8 mouse cellular contexts compared by ENCODE assay signal in the genomic region with DNA sequence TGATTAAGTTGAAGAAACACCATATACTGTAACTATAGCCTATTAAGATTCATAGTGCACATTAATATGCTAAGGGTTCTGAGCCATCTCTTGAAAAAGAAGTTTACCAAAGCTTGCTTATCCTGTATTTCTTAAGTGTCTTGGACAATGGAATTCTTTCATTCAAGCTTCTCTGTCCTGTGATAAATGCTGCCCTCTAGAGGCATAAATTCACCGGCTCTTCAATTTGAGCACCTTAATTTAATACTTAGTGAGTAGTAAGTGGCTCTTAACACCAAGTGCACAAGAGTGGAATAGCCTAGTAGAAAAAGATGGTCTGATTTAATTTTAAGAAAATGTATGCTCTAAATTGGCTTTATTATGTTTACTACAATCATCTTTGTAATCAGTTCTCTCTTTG. TPM values are rescaled to one million over a fixed set of nuclear protein-coding genes. Genes with fewer than 3 reads are reported as not detected.
DNase-seq lines count a peak whose midpoint lies in the region; ATAC-seq and TF ChIP-seq lines count a peak whose summit lies in the region.

No protein-coding gene starts in this region.

- no peak for TF ChIP-seq POLR2A in lung, adult 2 months (IDR thresholded peaks at IDR 0.05; ENCODE audit: borderline replicate concordance, extremely low read depth, low read depth, low read length)

- H3K4me3 ChIP-seq in forebrain, embryonic 14.5 days (ENCODE audit: low read depth, low read length) = no peak overlapping the region
- no peak overlapping the region for H3K4me3 ChIP-seq in forebrain, embryonic 10.5 days
- no peak overlapping the region for H3K4me3 ChIP-seq in lung, adult 2 months (replicated peaks; ENCODE audit: extremely low read depth, low read depth, low read length)

- peak; percentile 88 for DNase-seq in forebrain, embryonic 14.5 days (ENCODE audit: low spot score)
- no peak for DNase-seq in forebrain, embryonic 10.5 days (ENCODE audit: extremely low spot score, low spot score)
- peak; percentile 63 for DNase-seq in urinary bladder, postnatal 14 days (ENCODE audit: low spot score)
- no peak for DNase-seq in urinary bladder, adult 18-20 months (ENCODE audit: low spot score in 2 of 2)
- DNase-seq in cerebellum, postnatal 14 days = peak; percentile 74 to 78
- no peak for DNase-seq in lung, adult 2 months
- peak; percentile 61 for DNase-seq in thymus, postnatal 0 days (ENCODE audit: low spot score)

- H3K27ac ChIP-seq in forebrain, embryonic 14.5 days (ENCODE audit: low read depth, low read length) = no peak overlapping the region
- no peak overlapping the region for H3K27ac ChIP-seq in forebrain, embryonic 10.5 days

- H3K27me3 ChIP-seq in forebrain, embryonic 14.5 days (replicated peaks; ENCODE audit: control insufficient read depth, insufficient read depth, low read length) = no peaks in the 10 kb centered on the region
- H3K27me3 ChIP-seq in forebrain, embryonic 10.5 days (ENCODE audit: poor library complexity, severe bottlenecking) = no peaks in the 10 kb centered on the region

- TF ChIP-seq CTCF in lung, adult 2 months (IDR thresholded peaks at IDR 0.05; ENCODE audit: insufficient read depth, low read length) = peak; percentile 9; the same call in 1 of the 2 replicates

- no peaks in the 10 kb centered on the region for H3K4me1 ChIP-seq in forebrain, embryonic 14.5 days (ENCODE audit: control insufficient read depth, insufficient read depth, low read length)
- H3K4me1 ChIP-seq in forebrain, embryonic 10.5 days = no peaks in the 10 kb centered on the region
- H3K4me1 ChIP-seq in lung, adult 2 months (ENCODE audit: control insufficient read depth, insufficient read depth, low read length) = peaks cover 7% of the 10 kb centered on the region

- WGBS in forebrain, embryonic 14.5 days = 40% methylated on average over 1 of the region's 1 CpGs
- 61% methylated on average over 1 of the region's 1 CpGs for WGBS in forebrain, embryonic 10.5 days
- WGBS in lung, adult 2 months = 6% methylated on average over 1 of the region's 1 CpGs

- H3K4me2 ChIP-seq in forebrain, embryonic 14.5 days (ENCODE audit: low read length) = no peak overlapping the region

- 0 out of 2 replicates have a peak, but pooled peaks have one; percentile 42 for ATAC-seq in forebrain, embryonic 14.5 days
- peak; percentile 58 for ATAC-seq in inflammation-experienced regulatory T-cells, adult 6 months

- no peaks in the 10 kb centered on the region for H3K36me3 ChIP-seq in forebrain, embryonic 14.5 days (ENCODE audit: control insufficient read depth, insufficient read depth, low read length)
- H3K36me3 ChIP-seq in forebrain, embryonic 10.5 days (replicated peaks) = no peaks in the 10 kb centered on the region; the same call in 1 of the 2 replicates

- H3K9me3 ChIP-seq in forebrain, embryonic 14.5 days (replicated peaks; ENCODE audit: control insufficient read depth, low read length) = no peaks in the 10 kb centered on the region
- H3K9me3 ChIP-seq in forebrain, embryonic 10.5 days = no peaks in the 10 kb centered on the region

- no peak overlapping the region for H3K9ac ChIP-seq in forebrain, embryonic 14.5 days (ENCODE audit: low read length)

RNA-seq across cellular contexts. Expression of gene Fbxw7, which starts 28.5 kb away (rescaled TPM):
- 27.9 and 31.4 TPM in 2 replicates for polyA plus RNA-seq in forebrain, embryonic 14.5 days (2014; fragmentation: Nextera tagmentation; extraction: Ambion mirVana)
- 11.7 and 11.9 TPM in 2 replicates for polyA plus RNA-seq in forebrain, embryonic 10.5 days (2016; fragmentation: Nextera tagmentation; extraction: Ambion mirVana)
- 10 to 100 TPM; 17.0 to 21.0 (median 17.2) TPM for polyA plus RNA-seq in inflammation-experienced regulatory T-cells, adult 6 months (2017; shearing (Covaris generic))
- 3.9 and 6.7 TPM in 2 replicates for polyA plus RNA-seq in lung, adult 2 months (2012; rRNA removed)
- 15.0 and 18.2 TPM in 2 replicates for polyA plus RNA-seq in thymus, postnatal 0 days (2015; fragmentation: Nextera tagmentation; extraction: Ambion mirVana)

Comparison
In these comparisons a context has a peak if more than half of its experiments do, and no peak if none do; other contexts are left out.
1. DNase-seq: peak in forebrain, embryonic 14.5 days (single experiment), urinary bladder, postnatal 14 days (single experiment), cerebellum, postnatal 14 days (2 of 2) and thymus, postnatal 0 days (single experiment); none in forebrain, embryonic 10.5 days (single experiment), urinary bladder, adult 18-20 months (0 of 2) and lung, adult 2 months (single experiment).